Mouse (Mus musculus) hindbrain, embryonic 16.5 days (tissue): Measurements from ENCODE around the gene Pp2d1. TPM values are rescaled to one million over a fixed set of nuclear protein-coding genes. Genes with fewer than 3 reads are reported as not detected.
"Not testable (repeated sequence)": the region's sequence is repeated elsewhere in the genome, so short reads cannot be mapped to it uniquely, and the experiment has no call there.

Experiments used
- ATAC-seq: fragments of 200-750 bp; cut with Nextera tagmentation; 2 replicates; pipeline ENCODE4 v1.8.0; 2017; ENCODE audit warnings: moderate TSS enrichment, moderate library complexity
- H3K27ac ChIP-seq: fragments of 300-500 bp; sonication (generic); 2 replicates; pipeline ENCODE4 v1.5.1; 2014; ENCODE audit warnings: low read depth, mild to moderate bottlenecking, control low read depth, low read length, moderate library complexity
- H3K27me3 ChIP-seq: fragments of 300-500 bp; sonication (generic); replicated peaks from 2 replicates; pipeline ENCODE4 v1.6.1; 2014; ENCODE audit warnings: low read length; ENCODE audit not compliant: control insufficient read depth, insufficient read depth
- H3K36me3 ChIP-seq: fragments of 300-500 bp; sonication (generic); 2 replicates; pipeline ENCODE4 v1.6.1; 2014; ENCODE audit warnings: mild to moderate bottlenecking, low read length, moderate library complexity, mixed read lengths; ENCODE audit not compliant: control insufficient read depth, insufficient read depth
- H3K4me1 ChIP-seq: fragments of 300-500 bp; sonication (generic); 2 replicates; pipeline ENCODE4 v1.6.1; 2014; ENCODE audit warnings: low read depth, low read length; ENCODE audit not compliant: control insufficient read depth, insufficient read depth
- H3K4me2 ChIP-seq: fragments of 300-500 bp; sonication (generic); 2 replicates; pipeline ENCODE4 v1.6.1; 2014; ENCODE audit warnings: mild to moderate bottlenecking, low read length, control low read depth, moderate library complexity
- H3K4me3 ChIP-seq: fragments of 300-500 bp; sonication (generic); 2 replicates; pipeline ENCODE4 v1.5.1; 2014; ENCODE audit warnings: mild to moderate bottlenecking, low read length, control low read depth, moderate library complexity
- H3K9ac ChIP-seq: fragments of 300-500 bp; sonication (generic); 2 replicates; pipeline ENCODE4 v1.6.1; 2014; ENCODE audit warnings: low read depth, mild to moderate bottlenecking, control low read depth, low read length, moderate library complexity
- H3K9me3 ChIP-seq: fragments of 300-500 bp; sonication (generic); 2 replicates; pipeline ENCODE4 v1.6.1; 2014; ENCODE audit warnings: mild to moderate bottlenecking, low read length, moderate library complexity; ENCODE audit not compliant: control insufficient read depth
- WGBS: fragments of 180-500 bp; shearing (Covaris S2); extraction: QIAGEN DNeasy Blood & Tissue Kit; methylation state at CpG from one replicate; pipeline ENCODE4 v1.1.7; 2014; 5-methylcytosine and 5-hydroxymethylcytosine counted together
- polyA plus RNA-seq: library from polyadenylated mRNA; unstranded; fragments of >200 nt; fragmentation: Nextera tagmentation; extraction: Ambion mirVana; gene quantifications from 2 replicates; pipeline ENCODE4 v1.2.1, GENCODE M21; 2015

Pp2d1 gene
- polyA plus RNA-seq, 1 experiment from 2014 or later: 0.28 TPM

DNA sequence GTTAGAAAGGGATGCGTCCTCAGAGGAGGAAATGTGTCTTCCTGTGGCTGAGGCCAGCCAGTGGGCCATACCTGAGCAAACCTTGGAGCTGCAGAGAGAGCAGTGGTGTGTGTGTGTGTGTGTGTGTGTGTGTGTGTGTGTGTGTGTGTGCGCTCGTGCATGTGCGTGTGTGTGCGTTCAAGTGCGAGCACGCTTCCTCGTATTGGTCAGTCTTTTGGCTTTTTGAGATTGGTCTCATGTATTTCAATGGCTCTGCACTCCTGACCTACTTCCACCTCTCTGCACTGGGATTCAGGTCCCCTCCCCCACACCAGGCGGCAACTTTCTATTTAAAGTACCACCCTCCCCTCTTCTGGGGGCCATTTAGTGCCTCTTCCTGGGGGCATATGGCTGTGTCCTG is 39.5 kb upstream of the Pp2d1 start:
- WGBS: 55% methylated on average over 6 of the region's 9 CpGs
- H3K27me3 ChIP-seq: no peaks in the 10 kb centered on the region
- no peak overlapping the region for H3K27ac ChIP-seq
- no peak overlapping the region for H3K4me3 ChIP-seq
- no peak overlapping the region for H3K9ac ChIP-seq
- H3K4me2 ChIP-seq: no peak overlapping the region
- no peak for ATAC-seq
- H3K4me1 ChIP-seq: no peaks in the 10 kb centered on the region
- H3K36me3 ChIP-seq: no peaks in the 10 kb centered on the region
- no peaks in the 10 kb centered on the region for H3K9me3 ChIP-seq

DNA sequence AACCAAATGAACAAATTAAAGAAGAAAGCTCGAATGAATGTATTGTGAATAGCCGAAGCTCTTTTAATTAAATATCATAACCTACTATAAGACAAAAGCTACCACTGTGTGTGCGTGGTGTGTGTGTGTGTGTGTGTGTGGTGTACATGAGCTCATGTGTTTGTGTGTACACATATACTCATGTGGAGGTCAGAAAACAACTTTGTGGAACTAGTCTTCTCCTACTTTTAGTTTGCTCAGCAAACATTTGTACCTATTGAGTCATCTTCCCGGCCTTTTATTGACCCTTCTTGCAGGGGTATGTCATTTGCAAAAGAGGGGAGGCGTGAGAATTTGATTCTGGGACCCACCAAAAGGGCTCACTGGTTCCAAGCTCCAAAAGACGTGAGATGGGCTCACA is 39.0 kb upstream of the Pp2d1 start:
- Histone ChIP-seq H3K4me3 (no peak overlapping the region), H3K4me1 (no peaks in the 10 kb centered on the region), H3K9me3 (no peaks in the 10 kb centered on the region), H3K4me2 (no peak overlapping the region), H3K27ac (no peak overlapping the region), H3K27me3 (no peaks in the 10 kb centered on the region), H3K9ac (no peak overlapping the region), H3K36me3 (no peaks in the 10 kb centered on the region)
- no peak for ATAC-seq
- 75% methylated on average over 6 of the region's 6 CpGs for WGBS

DNA sequence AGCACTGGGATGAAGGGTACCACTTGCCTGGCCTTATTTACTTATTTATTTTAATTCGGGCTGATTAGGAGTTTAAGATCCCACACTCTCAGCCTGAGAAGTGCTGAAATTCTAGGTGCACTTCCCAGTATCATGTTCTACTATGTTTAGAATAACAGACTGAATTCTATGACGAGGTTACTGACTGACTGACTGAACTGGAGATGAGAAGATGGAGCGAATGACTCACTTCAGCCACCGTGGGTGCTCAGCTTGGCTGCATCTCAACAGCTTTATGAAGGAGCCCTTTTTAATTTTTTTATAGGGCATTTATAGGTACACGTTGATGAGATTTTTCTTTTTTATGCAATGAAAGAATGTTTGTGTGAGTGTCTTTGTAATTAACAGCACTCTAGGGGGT is 38.5 kb upstream of the Pp2d1 start:
- H3K27ac ChIP-seq: no peak overlapping the region
- H3K4me2 ChIP-seq: no peak overlapping the region
- WGBS: 84% methylated on average over 5 of the region's 5 CpGs
- H3K4me1 ChIP-seq: no peaks in the 10 kb centered on the region
- H3K36me3 ChIP-seq: no peaks in the 10 kb centered on the region
- no peaks in the 10 kb centered on the region for H3K9me3 ChIP-seq
- no peaks in the 10 kb centered on the region for H3K27me3 ChIP-seq
- ATAC-seq: no peak
- H3K4me3 ChIP-seq: no peak overlapping the region
- H3K9ac ChIP-seq: no peak overlapping the region

DNA sequence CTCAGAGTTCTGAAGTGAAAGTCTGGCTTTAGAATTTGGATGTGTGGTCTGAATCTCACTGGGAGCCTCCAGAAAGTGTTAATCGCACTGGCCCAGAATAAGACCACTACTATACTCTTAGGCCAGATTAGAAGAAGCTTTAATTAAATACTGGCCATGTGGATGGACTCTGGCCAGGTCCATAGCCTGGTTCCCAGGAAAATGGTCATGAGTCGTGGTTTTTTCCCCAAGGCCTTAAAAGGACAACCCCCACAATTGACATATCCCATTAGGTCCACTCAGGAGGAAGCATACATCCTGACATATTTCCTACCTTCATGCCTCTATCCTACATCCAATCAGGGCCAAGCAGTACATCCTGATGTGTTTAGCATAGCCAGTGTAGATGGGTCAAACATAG is 37.9 kb upstream of the Pp2d1 start:
- no peaks in the 10 kb centered on the region for H3K9me3 ChIP-seq
- H3K4me3 ChIP-seq: no peak overlapping the region
- no peak for ATAC-seq
- no peak overlapping the region for H3K4me2 ChIP-seq
- no peaks in the 10 kb centered on the region for H3K4me1 ChIP-seq
- WGBS: 76% methylated on average over 2 of the region's 2 CpGs
- no peaks in the 10 kb centered on the region for H3K27me3 ChIP-seq
- H3K9ac ChIP-seq: no peak overlapping the region
- no peak overlapping the region for H3K27ac ChIP-seq
- no peaks in the 10 kb centered on the region for H3K36me3 ChIP-seq

DNA sequence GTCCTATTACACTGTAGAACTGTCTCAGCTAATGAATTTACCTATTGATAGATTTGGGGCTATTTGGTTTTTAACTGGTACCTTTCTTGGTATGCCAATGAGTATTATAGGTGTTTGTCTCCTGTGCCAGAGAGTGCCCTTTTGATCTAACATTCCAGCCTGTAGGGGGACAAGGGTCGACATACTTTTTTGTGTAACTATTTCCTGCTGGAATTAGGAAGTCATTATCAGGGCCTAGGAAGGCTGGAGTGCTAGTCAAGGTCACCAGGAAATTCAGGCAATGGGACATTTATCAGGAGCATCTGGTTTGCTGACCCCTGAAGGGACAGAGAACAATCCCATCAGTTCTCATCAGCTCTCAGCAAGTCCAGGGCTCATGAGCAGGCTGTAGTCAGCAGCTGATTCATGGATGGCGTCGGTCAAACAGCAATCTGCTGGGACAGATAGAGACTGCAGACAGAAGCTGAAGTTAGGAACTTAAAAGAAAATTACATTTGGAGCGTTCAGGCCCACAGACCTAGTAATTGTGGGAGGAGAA is 33.8 kb upstream of the Pp2d1 start:
- no peaks in the 10 kb centered on the region for H3K9me3 ChIP-seq
- no peaks in the 10 kb centered on the region for H3K36me3 ChIP-seq
- peaks cover 13% of the 10 kb centered on the region for H3K4me1 ChIP-seq
- H3K27me3 ChIP-seq: no peaks in the 10 kb centered on the region
- 77% methylated on average over 4 of the region's 4 CpGs for WGBS
- ATAC-seq: no peak
- no peak overlapping the region for H3K9ac ChIP-seq
- H3K4me3 ChIP-seq: no peak overlapping the region
- H3K27ac ChIP-seq: no peak overlapping the region
- H3K4me2 ChIP-seq: no peak overlapping the region

DNA sequence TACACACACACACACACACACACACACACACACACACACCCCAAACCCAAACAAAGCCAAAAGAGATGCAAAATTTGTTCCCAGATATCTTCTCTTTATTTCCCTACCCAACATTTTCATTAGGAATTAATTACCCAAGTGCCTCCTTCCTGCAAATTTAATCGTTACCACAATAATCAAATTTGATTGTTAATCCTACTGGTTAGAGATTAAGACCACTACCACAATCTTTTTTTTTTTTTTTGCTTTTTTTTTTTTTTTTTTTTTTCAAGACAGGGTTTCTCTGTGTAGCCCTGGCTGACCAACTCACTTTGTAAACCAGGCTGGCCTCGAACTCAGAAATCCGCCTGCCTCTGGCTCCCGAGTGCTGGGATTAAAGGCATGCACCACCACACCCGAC is 31.7 kb upstream of the Pp2d1 start:
- ATAC-seq, H3K4me2 ChIP-seq, H3K27me3 ChIP-seq, H3K9ac ChIP-seq, H3K9me3 ChIP-seq, H3K27ac ChIP-seq, H3K36me3 ChIP-seq, H3K4me3 ChIP-seq: not testable (repeated sequence)
- WGBS: 86% methylated on average over 5 of the region's 5 CpGs
- H3K4me1 ChIP-seq: peaks cover 17% of the 10 kb centered on the region

DNA sequence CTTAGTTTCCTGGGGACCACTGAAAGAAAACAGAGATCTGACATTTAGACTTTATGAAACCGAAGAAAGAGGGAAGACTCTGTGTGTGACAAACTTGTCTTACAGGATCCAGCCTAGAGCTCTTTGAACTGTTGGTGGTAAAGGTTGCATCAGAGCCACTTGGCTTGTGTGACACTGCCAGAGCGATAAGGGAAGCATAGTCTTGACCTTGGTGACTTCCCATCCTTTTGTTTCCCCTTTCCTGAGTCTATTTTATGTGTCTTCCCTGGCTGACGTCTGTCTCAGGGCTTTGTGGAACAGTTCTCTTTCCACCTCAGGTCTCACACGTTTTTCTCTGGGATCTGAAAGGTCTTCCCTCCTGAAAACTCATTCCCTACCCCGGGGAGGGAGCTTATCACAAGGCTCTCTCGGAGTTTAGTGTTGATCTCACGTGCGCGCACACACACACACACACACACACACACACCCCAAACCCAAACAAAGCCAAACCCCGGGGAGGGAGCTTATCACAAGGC is 31.2 kb upstream of the Pp2d1 start:
- Histone ChIP-seq H3K4me2 (no peak overlapping the region), H3K36me3 (no peaks in the 10 kb centered on the region), H3K27me3 (no peaks in the 10 kb centered on the region), H3K9me3 (no peaks in the 10 kb centered on the region), H3K4me3 (no peak overlapping the region), H3K9ac (no peak overlapping the region), H3K4me1 (peaks cover 19% of the 10 kb centered on the region), H3K27ac (no peak overlapping the region)
- WGBS: 49% methylated on average over 10 of the region's 10 CpGs
- ATAC-seq: no peak

DNA sequence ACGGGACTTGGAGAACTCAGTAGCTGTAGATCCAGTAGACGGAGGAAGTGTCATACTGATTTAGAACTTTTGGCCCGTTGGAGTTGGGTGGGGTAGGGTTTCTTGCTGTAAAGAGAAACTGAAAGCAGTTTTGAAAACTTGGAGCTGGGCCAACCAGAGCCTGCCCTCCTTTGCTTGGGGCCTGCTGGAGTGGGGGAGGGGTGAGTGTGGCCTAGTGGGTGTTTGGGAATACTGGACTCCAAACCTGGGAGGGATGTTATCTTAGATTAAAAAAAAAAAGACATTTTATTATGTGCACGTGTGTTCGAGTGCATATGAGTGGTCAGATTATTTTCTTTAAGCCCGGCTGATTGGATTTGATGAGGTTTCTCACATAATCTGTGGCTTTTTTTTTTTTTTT is 30.6 kb upstream of the Pp2d1 start:
- Histone ChIP-seq H3K27ac (no peak overlapping the region), H3K4me3 (no peak overlapping the region; the same call in 1 of the 2 replicates), H3K4me1 (peaks cover 19% of the 10 kb centered on the region), H3K27me3 (no peaks in the 10 kb centered on the region), H3K9ac (no peak overlapping the region), H3K9me3 (no peaks in the 10 kb centered on the region), H3K4me2 (peak overlapping the region; percentile 17), H3K36me3 (no peaks in the 10 kb centered on the region)
- ATAC-seq: no peak
- 45% methylated on average over 6 of the region's 6 CpGs for WGBS

DNA sequence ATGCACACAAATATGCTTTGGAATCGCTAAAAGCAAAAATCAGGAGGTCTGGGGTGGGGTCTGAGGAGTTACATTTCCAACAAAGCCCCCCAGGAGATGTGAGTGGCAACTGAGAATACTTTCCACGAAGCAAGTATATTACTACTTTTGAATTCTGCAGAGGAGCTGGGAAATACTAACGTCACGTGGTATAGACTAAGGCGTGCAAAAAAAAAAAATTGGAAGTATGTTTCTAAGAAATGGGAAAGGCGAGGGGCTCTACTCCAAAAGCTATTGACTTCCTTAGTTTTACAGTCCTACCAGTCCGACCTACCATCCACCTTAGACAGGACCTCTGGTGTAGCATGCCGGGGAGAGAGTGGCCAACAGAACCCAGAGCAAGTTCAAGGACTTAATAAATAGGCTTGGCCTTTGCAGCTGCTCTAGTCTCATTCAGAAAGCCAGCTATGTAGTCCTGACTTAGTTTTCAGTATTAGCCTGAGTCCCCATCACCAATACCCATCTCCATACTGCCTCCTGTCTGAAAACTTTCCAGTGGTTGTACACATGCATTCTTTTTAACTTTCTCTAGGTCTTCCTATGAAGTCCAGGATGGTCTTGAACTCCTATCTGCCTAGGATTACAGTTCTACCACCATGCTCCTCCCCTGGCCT is 29.6 kb upstream of the Pp2d1 start:
- Histone ChIP-seq H3K27ac (peak overlapping the region; percentile 98), H3K4me1 (peaks cover 19% of the 10 kb centered on the region), H3K9me3 (no peaks in the 10 kb centered on the region), H3K4me3 (peak overlapping the region; percentile 94), H3K9ac (peak overlapping the region; percentile 98), H3K36me3 (no peaks in the 10 kb centered on the region), H3K4me2 (peak overlapping the region; percentile 75), H3K27me3 (no peaks in the 10 kb centered on the region)
- no peak for ATAC-seq
- WGBS: 30% methylated on average over 8 of the region's 8 CpGs
